Mouse (Mus musculus) liver, postnatal 0 days (tissue): ENCODE results near the gene Cnga3.

Source experiments
- CTCF ChIP-seq: sonication (generic); IDR thresholded peaks from 2 replicates; pipeline ENCODE4 v1.5.1; 2016; ENCODE audit warnings: antibody characterized with exemption, low read depth
- EP300 ChIP-seq: IDR thresholded peaks from 2 replicates; pipeline ENCODE4 v1.6.1; 2016; ENCODE audit warnings: antibody characterized with exemption, low read depth, mild to moderate bottlenecking

DNA sequence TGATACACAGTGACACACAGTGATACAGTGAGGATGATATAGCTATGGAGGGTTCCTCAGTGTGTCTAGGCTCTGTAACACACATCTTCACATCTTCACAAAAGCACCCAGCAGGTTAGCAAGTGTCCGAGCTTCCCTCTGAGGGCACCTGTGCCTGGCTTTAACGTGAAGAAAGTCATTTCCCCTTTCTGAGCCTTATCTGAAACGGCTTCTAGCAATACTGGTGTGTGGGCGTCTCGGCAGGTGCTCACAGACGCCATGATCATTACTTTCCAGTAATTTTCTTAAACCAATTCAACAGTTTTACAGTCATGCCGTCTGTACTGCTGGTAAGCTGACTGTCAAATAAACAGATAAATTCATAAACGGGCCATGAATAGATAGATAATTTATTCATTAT is 28.0 kb downstream of the Cnga3 start:
- TF ChIP-seq CTCF (no peak), EP300 (no peak)
